Mouse (Mus musculus) cerebellum, postnatal 36 days (tissue): Measurements from ENCODE around the gene Fxr1.
"Not testable (repeated sequence)": the region's sequence is repeated elsewhere in the genome, so short reads cannot be mapped to it uniquely, and the experiment has no call there.

ENCODE experiments used
- DNase-seq, 2 experiments: peaks; one replicate each; pipeline ENCODE4 v3.0.0; 2021 to 2022; ENCODE audit warnings: mixed read lengths in 2 of 2

Fxr1 gene

GRCm38 (mm10) chr3:34062352-34062751 is 42.6 kb downstream of the Fxr1 start:
- no peak for DNase-seq

DNA sequence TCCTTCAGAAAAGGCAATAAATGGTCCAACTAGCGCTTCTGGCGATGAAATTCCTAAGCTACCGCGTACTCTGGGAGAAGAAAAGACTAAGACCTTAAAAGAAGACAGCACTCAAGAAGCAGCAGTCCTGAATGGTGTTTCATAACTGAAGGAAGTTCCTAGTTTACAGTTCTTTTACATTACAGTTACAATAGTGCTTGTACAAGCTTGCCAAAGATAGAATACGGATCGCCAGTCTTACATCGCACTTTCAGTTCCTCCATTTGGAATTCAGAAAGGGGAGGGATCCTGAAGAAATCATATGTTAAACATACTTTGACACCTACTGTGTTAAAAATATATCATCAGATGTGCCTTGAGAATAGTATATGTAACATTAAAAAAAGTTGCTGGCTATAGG is 49.2 kb downstream of the Fxr1 start:
- DNase-seq = not testable (repeated sequence)

DNA sequence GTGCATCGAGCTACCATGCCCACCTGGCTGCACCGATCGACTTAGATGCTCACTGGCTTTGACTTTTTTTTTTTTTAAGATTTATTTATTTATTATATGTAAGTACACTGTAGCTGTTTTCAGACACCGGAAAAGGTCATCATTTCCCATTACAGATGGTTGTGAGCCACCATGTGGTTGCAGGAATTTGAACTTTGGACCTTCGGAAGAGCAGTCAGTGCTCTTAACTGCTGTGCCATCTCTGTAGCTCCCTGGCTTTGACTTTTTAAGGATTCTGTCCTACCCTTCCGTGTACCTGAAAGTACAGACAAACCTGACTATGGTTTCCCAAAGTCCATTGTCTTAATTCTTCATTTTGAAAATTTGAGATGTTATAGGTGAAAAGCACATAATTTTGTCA is 53.0 kb downstream of the Fxr1 start:
- no peak for DNase-seq

GRCm38 (mm10) chr3:34076058-34076759 is 56.5 kb downstream of the Fxr1 start:
- DNase-seq = no peak

DNA sequence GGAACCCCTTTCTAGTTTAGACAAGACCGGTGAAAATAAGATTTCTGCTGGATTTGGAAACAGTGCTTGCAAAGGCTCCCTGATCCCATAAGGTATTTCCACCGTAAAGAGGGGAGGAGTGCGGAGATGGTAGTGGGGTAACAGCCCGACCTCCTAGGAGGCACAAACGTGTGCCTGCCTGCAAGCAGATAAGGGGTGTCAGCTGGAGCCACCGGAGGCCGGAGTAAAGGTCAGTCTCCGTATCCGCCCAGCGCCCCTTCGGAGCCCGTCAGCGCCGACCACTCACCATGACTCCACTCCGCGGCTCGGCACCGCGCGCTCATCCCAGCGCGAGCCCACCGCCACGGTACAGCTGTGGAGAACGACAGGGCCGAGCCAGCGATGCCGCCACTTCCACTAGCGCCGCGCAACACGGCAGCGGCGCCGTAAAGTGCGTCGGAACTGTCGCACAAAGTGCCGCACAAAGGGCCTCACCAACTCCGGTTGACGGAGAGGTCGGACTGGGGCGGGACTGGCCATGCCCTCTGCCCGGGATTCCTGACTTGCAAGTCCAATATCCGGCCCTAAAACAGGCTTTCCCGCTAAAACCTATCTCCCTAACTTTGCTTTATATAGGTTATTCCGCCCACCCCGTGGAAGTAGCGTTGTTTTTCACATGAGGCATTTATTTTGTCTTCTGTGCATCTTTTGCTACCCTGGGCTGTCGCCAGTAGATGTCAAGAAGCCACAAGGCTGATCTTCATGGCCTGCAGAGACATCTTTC is 61.3 kb downstream of the Fxr1 start, which contains the start of gene Dnajc19:
TSS of gene Dnajc19 (minus strand) at position 422 of the 763 bp plus-strand sequence.
- DNase-seq = peak; percentile 97 to 98

- DNase-seq = no peak
Measured at GRCm38 (mm10) chr3:34081929-34082328, 62.2 kb downstream of the Fxr1 start.

- no peak for DNase-seq
Measured at GRCm38 (mm10) chr3:34083655-34084054, 63.9 kb downstream of the Fxr1 start.

GRCm38 (mm10) chr3:34102891-34103290 is 83.1 kb downstream of the Fxr1 start:
- no peak for DNase-seq

DNA sequence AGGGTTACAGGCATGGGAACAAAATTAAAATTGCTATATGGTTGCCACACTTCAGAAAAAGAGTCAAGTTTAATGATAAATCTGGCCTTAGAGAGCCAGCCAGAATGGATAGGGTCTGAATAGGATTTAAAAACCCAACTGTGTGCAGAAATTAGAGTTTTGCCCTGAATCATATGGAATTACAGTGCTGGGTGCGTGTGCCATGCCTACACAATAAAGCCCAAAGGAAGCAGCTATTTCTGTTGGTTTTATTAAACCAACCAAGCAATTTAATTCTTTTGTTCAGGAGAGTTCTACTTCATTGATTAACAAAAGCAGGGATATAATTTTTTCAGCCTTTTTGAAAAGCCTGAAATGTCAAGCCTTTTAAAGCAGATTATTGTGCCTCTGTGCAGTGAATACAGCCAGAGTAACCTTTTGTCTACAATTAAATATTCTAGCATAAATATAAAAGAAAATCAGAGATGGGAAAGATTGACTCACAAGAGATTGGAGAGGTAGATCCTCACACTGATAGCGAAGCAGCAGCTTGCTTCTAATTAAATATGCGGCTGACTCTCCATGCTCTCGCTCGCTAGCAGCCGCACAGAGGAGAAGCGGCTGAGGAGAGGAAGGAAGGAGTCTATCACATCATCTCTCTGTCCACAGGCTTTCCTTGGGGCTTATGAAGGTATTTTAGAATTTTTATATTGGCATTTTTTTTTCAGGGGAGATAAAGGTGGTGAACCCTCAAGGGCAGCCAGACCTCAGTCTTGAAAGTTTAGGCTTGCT is 84.3 kb downstream of the Fxr1 start:
- DNase-seq = no peak

DNA sequence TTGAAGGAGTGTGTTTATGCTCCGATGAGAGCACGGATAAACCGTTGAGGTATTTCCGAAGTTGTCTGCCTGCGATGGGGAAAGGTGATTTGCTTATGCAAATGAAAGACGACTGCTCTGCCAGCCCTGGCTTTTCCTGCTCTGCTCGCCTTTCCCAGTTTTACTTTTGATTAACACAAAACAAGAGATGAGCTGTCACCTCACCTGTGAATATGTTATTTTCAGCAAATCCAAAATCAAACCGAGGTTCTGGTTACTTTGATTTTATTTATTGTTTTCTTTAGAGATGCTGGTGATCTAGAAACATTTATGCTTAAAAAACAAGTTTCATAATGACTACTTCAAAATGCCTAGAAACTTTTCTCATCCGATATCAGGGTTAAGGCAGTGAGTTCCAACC is 86.7 kb downstream of the Fxr1 start:
- DNase-seq = no peak

- no peak for DNase-seq
Measured at GRCm38 (mm10) chr3:34107631-34108030, 87.9 kb downstream of the Fxr1 start.

- no peak for DNase-seq
Measured at GRCm38 (mm10) chr3:34111941-34112685, 92.4 kb downstream of the Fxr1 start.

GRCm38 (mm10) chr3:34115806-34116205 is 96.1 kb downstream of the Fxr1 start:
- DNase-seq = no peak

DNA sequence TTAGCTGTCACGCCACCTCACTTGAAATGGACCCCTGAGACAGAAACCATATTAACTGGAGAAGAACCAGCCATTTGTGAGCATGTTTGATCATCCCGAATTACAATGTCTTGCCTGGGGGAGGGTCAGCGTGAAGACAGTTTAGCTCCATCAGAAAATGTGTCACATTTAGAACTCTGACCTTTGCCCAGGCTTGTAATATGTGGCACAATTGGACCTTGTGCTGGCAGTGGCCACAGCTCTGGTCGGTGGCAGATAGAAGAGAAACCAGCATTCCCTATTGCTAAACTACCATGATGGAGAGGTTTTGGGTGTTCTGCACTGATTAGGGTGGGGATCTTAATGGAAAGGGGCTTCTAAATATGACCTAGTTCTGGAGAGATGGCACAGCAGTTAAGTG is 100.1 kb downstream of the Fxr1 start:
- no peak for DNase-seq
